Mouse (Mus musculus) liver, embryonic 14.5 days (tissue): ENCODE results near the gene 1700042G07Rik.

ENCODE experiments used
- CTCF ChIP-seq: IDR thresholded peaks from 2 replicates; pipeline ENCODE4 v1.5.1; 2016; ENCODE audit warnings: antibody characterized with exemption, low read depth, control low read depth
- EP300 ChIP-seq: IDR thresholded peaks from 2 replicates; pipeline ENCODE4 v1.6.1; 2016; ENCODE audit warnings: antibody characterized with exemption, low read depth

GRCm38 (mm10) chr4:116185083-116185482 is 11.9 kb downstream of the 1700042G07Rik start:
- TF ChIP-seq CTCF (no peak), EP300 (no peak)
